Mouse (Mus musculus) heart, postnatal 25 days (tissue): ENCODE results near the gene Cpa5. TPM values are rescaled to one million over a fixed set of nuclear protein-coding genes. Genes with fewer than 3 reads are reported as not detected.

Experiments used
- DNase-seq: peaks from one replicate; pipeline ENCODE4 v3.0.0; 2022; ENCODE audit warnings: low spot score
- intact Hi-C: fragments of 180-260 bp; cut with DNase I; formaldehyde crosslinking; loops from one replicate; pipeline ENCODE4 v1.15.1; 2025
- total RNA-seq, 2 experiments: library from RNA; stranded (reverse); gene quantifications; 2 replicates each; pipeline ENCODE4 v1.2.3; 2021

Cpa5 gene
- not detected for total RNA-seq

- no peak for DNase-seq
- intact Hi-C loops: no loop called here
Measured at GRCm38 (mm10) chr6:30610710-30611109, at the start of gene Cpa5. Gene Cpa5, plus strand, starts transcription at chr6:30611010.

DNA sequence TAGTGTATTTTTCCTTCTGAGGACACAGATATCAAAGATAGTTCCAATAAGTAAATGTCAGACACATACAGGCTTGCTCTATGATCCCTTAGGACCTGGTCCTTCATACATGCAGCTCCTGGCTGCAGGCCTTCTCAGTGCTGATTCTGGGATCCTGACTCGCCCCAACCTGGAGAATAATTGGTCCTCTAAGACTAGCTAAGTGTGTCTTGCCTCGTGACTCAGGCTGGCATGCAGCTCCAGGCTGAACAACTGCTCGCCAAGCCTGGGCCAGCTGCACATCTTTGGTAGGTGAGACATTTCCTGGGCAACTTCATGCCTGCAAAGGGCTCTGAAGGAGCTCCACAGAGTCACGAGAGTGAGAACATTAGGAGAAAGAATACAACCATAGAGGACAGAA, 48.7 kb upstream of the Cpa5 start:
- intact Hi-C loops: no loop called here
- DNase-seq: no peak

GRCm38 (mm10) chr6:30563575-30563974, 47.2 kb upstream of the Cpa5 start:
- DNase-seq: no peak
- intact Hi-C loops: no loop called here

GRCm38 (mm10) chr6:30564051-30564450, 46.8 kb upstream of the Cpa5 start:
- intact Hi-C loops: no loop called here
- DNase-seq: no peak

DNA sequence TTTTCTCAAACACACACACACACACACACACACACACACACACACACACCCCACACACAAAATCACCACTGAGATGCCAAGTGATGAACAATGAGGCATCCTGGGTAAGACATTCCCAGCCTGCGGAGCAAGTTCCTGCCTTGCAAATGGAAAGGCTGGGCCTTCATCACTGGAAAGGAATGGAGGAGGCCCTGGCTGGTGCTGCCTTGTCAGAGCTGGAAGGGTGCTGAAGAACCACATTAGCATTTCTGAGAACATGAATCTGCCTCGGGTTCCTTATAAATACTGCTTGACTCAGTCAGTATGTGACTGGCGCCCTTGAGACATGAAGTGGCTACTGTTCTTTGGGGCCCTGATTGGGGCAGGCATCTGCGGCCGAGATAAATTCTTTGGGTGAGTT, 42.7 kb upstream of the Cpa5 start, which contains the start of gene Cpa4:
Cpa4 (plus strand) TSS at position 301 of the 400 bp plus-strand sequence.
- DNase-seq: no peak
- intact Hi-C loops: no loop called here

- DNase-seq: no peak
- intact Hi-C loops: no loop called here
Measured at GRCm38 (mm10) chr6:30569331-30569730, 41.5 kb upstream of the Cpa5 start.

- no peak for DNase-seq
- intact Hi-C loops: no loop called here
Measured at GRCm38 (mm10) chr6:30570012-30570411, 40.8 kb upstream of the Cpa5 start.

DNA sequence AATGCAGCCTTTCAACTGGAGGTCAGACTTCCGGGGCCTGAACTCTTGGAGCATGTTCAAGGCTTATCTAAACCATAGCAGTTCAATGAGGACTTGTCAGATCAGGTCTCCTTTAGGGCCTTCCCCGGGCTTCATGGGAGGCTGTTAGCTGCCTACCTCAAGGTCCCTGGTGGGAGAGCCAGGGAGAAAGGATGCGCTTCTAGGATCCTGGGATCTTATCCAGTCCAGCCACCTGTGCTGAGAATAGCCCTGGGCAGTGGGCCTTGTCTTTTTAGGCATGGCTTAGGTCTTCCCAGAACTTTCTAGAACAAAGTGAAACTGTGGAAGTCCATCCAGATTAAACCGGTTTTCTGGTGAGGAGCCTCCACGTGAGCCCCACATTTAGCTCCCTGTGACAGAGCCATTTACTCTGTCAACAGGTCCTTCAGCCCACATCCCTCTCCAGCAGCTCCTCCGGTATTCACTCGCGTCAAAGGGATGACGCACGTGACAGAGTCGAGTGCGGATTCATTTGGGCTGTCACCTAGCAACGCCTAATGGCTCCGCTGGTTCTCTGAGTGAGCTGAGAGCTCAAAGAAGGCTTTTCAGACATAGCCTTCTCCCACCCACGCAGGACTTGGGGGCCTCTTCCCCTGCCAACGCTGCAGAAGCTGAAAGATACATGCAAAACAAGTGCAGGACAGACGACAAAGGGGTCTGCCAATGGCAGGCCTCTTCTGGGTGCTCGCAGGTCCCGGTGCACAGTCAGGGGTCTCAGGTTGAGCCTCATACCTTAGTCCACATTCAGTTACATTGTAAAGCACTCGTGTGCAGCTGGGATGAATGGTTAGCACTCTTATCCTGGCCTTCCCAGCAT, 38.1 kb upstream of the Cpa5 start:
- intact Hi-C loops: no loop called here
- no peak for DNase-seq

- intact Hi-C loops: no loop called here
- no peak for DNase-seq
Measured at GRCm38 (mm10) chr6:30573380-30573779, 37.4 kb upstream of the Cpa5 start.

GRCm38 (mm10) chr6:30574945-30575344, 35.9 kb upstream of the Cpa5 start:
- intact Hi-C loops: no loop called here
- DNase-seq: no peak

DNA sequence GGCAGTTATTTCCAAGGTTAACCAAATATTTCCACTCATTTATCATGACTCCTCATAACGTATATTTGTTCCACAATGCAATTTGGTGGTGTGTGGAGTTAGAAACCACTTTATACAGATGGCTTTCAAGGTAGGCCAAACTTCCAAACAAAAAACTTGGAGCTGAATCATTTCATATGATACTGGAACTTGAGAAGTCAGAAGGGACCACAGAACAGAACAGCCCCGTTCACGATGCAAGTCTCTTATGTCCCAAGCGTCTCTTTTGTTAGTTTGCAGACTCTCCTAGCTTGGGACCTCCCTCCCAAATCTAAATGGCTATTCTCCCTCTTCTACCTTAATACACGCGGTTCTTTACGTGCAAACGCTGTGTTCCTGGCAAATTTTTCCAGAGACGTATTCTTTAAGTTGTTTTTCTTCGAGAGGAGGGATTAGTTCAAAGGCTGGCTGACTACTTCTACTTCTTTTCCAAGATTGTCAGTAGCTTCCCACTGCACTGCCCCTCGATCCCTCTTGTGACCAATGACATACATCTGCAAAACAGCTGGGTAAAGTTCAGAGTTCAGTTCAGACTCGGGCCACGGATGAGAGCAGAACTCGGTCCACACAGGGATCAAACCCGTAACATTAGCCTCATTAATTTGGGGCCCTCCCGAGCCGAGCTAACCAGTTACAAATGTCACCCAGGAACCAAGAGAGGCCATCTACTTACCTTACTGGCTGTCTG, 34.2 kb upstream of the Cpa5 start:
- intact Hi-C loops: no loop called here
- DNase-seq: no peak

DNA sequence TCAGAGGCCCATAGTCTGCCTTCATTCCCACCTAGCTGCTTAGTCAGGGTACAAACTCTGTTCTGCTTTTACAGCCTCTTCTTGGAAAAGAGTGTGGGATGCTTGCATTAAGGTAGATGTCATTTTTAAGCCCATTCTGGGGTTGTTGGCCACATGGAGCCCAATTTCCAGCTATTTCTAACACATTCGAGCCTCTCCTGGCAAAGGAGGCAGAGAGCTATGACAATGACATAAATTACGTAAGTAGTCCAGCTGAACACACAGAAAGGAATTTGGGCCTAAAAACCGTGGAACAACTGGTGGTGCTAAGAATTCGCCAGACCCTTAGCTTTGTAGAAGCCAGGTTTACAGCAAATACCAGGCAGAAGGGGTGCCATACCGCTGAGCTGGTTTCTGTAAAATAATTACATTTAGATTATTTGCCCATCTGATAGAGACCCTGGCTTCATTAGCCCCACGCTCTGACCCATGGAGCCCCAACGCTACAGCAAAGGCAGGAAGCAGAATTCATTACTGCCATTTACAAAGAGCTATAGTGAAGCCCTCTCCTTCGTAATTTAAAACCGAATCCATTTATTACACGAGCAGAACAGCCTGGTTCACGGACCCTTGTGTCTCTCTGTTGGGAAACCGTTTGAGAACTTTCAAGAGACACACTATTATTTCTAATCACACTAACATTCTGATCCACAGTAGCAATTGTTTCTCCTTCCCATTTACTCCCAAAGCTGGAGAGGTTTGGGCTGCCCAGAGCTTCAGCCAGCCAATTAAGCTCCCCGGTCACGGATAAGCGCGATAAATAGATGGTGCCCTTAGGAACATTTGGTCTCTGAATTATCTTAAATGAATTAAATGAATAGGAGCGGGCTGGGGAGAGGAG, 30.6 kb upstream of the Cpa5 start:
- no peak for DNase-seq
- intact Hi-C loops: no loop called here

DNA sequence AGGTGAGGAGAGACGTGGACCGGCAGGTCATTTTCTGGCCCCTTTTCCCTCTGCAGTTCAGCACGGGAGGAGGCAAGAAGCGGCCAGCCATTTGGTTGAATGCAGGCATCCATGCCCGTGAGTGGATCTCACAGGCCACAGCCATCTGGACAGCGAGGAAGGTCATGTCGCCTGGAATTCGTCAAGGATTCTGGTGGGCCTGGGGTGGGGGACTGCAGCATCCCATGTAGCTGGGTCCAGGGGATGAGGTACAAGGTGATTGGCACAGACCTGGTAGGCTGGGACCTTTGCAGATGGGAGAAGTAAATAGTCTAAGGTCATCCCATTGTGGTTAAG, 30.0 kb upstream of the Cpa5 start:
- intact Hi-C loops: no loop called here
- no peak for DNase-seq

DNA sequence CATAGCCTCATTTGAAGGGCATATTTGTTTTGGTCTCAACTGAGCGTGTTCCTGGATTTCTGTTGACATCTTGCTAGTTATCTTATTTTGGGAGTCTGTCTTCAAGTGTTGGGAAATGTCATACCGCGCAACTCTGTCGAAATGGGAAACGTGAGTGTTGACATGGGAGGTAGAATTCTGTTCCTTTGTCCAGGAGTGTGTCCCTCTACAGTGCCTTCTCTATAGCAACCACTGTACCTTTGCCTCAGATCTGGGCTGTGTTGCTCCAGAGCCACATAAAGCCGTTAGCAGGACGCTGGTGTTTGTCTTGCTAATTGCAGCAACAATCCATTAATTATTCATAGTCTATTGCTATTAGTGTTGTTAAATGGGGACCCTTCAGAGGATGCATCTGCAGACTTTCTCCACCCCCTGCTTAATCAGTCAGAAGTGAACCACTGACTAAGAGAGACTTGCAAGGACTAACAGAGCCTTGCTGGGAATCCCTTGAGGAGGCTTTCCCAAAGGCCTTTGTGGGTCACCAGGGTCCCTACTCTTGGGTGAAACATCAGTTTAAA, 23.8 kb upstream of the Cpa5 start:
- DNase-seq: no peak
- intact Hi-C loops: no loop called here

- DNase-seq: no peak
- intact Hi-C loops: no loop called here
Measured at GRCm38 (mm10) chr6:30589819-30590218, 21.0 kb upstream of the Cpa5 start.

DNA sequence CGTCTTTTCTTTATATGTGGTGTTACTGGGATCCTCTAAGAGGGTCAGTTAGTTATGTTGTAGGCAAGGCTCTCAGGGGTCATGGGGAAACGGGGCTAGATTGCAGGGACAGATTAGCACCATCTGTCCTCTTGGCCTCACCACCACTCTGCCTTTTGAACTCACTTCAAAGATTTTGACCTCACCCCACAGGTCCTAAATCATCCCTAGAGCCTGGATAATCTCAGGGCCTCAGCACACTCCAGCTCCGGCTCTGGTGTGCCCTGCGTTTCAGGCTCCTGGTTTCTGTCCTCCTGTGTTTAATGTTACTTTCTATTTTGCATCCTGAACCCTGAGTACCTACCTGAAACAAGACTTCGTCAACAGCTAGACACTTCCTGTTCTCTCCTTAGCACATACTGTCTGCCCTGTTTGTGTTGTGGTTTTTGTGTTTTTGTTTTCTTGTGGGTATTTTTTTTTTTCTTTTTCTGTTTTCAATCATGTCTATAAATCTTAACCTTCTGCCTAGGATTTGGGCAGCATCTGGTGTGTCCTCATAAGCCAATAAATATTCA, 18.9 kb upstream of the Cpa5 start:
- DNase-seq: no peak
- intact Hi-C loops: no loop called here

GRCm38 (mm10) chr6:30592417-30592974, 18.3 kb upstream of the Cpa5 start:
- intact Hi-C loops: no loop called here
- no peak for DNase-seq

GRCm38 (mm10) chr6:30594364-30594763, 16.4 kb upstream of the Cpa5 start:
- DNase-seq: no peak
- intact Hi-C loops: no loop called here

- DNase-seq: no peak
Measured at GRCm38 (mm10) chr6:30596230-30596898, 14.4 kb upstream of the Cpa5 start.

More at GRCm38 (mm10) chr6:30596230-30596898, 14.4 kb upstream of the Cpa5 start:
- intact Hi-C loops: no loop called here
